Mouse (Mus musculus): ENCODE data around the gene Cacnb4.

DNA sequence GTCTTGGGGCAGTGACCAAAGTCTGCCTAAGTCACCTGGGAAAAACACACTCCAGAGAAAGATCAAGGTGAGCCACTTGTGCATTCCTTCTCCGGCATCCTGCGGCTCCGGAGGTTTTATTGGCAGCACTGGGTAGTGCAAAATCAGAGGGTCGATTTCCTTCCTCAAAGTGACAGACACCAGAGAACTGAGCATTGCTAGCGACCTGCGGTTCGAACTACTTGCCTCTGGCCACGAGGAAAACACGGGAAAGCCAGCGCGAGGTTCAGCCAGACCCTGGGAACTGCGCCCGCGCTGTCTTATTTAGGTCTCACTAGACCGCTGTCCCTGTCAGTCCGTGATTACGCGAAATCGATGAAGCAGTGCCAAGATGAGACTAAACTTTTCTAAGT is 1.7 kb downstream of the Cacnb4 start:
- TF ChIP-seq CTCF (conservative IDR thresholded peaks at IDR 0.05; ENCODE audit: low read length) (no peak), POU5F1 (IDR thresholded peaks at IDR 0.05; ENCODE audit: borderline replicate concordance, low read length) (no peak)
